Mouse (Mus musculus) ES-E14 (cell line): ENCODE data around the gene Dmkn. TPM values are rescaled to one million over a fixed set of nuclear protein-coding genes. Genes with fewer than 3 reads are reported as not detected.

ENCODE experiments used
- DNase-seq: peaks from one replicate; pipeline ENCODE4 v3.0.0-alpha.2; 2013; ENCODE audit warnings: low read depth, low spot score
- H3K27ac ChIP-seq: 2 replicates; pipeline ENCODE4 v1.5.1; 2012; ENCODE audit warnings: low read depth, mild to moderate bottlenecking, low read length, moderate library complexity, mixed read lengths; ENCODE audit not compliant: poor library complexity, insufficient read depth, severe bottlenecking
- H3K36me3 ChIP-seq: 2 replicates; pipeline ENCODE4 v1.6.1; 2012; ENCODE audit warnings: mild to moderate bottlenecking, low read length, moderate library complexity, mixed read lengths; ENCODE audit not compliant: control insufficient read depth, poor library complexity, insufficient read depth, severe bottlenecking
- H3K4me1 ChIP-seq, 2 experiments: fragments of 150-350 bp in 1 of 2; sonication (generic) in 1 of 2; 2 replicates each; pipeline ENCODE4 v1.6.1; 2012; ENCODE audit warnings: low read length in 2 of 2, mild to moderate bottlenecking in 1 of 2, mixed read lengths in 1 of 2; ENCODE audit not compliant: control insufficient read depth in 2 of 2, insufficient read depth in 2 of 2, poor library complexity in 1 of 2
- H3K4me3 ChIP-seq, 2 experiments: fragments of 150-350 bp in 1 of 2; sonication (generic) in 1 of 2; 2 replicates each; pipeline ENCODE4 v1.5.1; 2012; ENCODE audit warnings: low read length in 2 of 2, low read depth in 1 of 2, mild to moderate bottlenecking in 1 of 2, mixed read lengths in 1 of 2; ENCODE audit not compliant: insufficient read depth in 1 of 2, poor library complexity in 1 of 2, severe bottlenecking in 1 of 2
- H3K9ac ChIP-seq: 2 replicates; pipeline ENCODE4 v1.6.1; 2012; ENCODE audit warnings: low read depth, mild to moderate bottlenecking, low read length, mixed read lengths; ENCODE audit not compliant: poor library complexity, insufficient read depth, severe bottlenecking
- H3K9me3 ChIP-seq: fragments of 150-350 bp; sonication (generic); 2 replicates; pipeline ENCODE4 v1.6.1; 2012; ENCODE audit warnings: low read depth, mild to moderate bottlenecking, low read length; ENCODE audit not compliant: control insufficient read depth, insufficient read depth
- CHD2 ChIP-seq: IDR thresholded peaks from 2 replicates; pipeline ENCODE4 v1.6.1; 2014; ENCODE audit warnings: mild to moderate bottlenecking, low read depth, low read length, inconsistent platforms
- HCFC1 ChIP-seq: IDR thresholded peaks from 2 replicates; pipeline ENCODE4 v1.6.1; 2012; ENCODE audit warnings: low read length, inconsistent platforms, borderline replicate concordance; ENCODE audit not compliant: insufficient read depth
- MAFK ChIP-seq: IDR thresholded peaks from 2 replicates; pipeline ENCODE4 v1.6.1; 2014; ENCODE audit warnings: mild to moderate bottlenecking, low read depth, low read length, inconsistent platforms; ENCODE audit not compliant: insufficient read depth
- ZC3H11A ChIP-seq: IDR thresholded peaks from 2 replicates; pipeline ENCODE4 v1.6.1; 2012; ENCODE audit warnings: low read depth, mild to moderate bottlenecking, inconsistent platforms, low read length, borderline replicate concordance
- ZNF384 ChIP-seq: IDR thresholded peaks from 2 replicates; pipeline ENCODE4 v1.6.1; 2012; ENCODE audit warnings: low read depth, low read length, inconsistent platforms
- in situ Hi-C, 2 experiments: fragments of 600-800 bp; cut with MboI; formaldehyde crosslinking; loops; one replicate each; pipeline ENCODE4 v1.15.1; 2025; ENCODE audit warnings: low sequenced_read_pairs in 2 of 2, inconsistent platforms in 1 of 2; ENCODE audit not compliant: unreplicated experiment in 2 of 2
- total RNA-seq: library from RNA; depleted of rRNA; stranded (reverse); fragments of 300-350 nt; gene quantifications from 2 replicates; pipeline ENCODE4 v1.2.3, GENCODE M21; 2012

The Dmkn gene
- total RNA-seq, 1 experiment: 4.9 TPM

- H3K36me3 ChIP-seq: no peaks in the 10 kb centered on the region
- H3K9me3 ChIP-seq: no peaks in the 10 kb centered on the region
- DNase-seq: no peak
- no peak overlapping the region for H3K4me3 ChIP-seq
- TF ChIP-seq HCFC1 (no peak), CHD2 (no peak), ZC3H11A (no peak), MAFK (no peak), ZNF384 (no peak)
- H3K27ac ChIP-seq: no peak overlapping the region
- peaks cover 0 to 14% of the 10 kb centered on the region in 2 experiments; a peak in 2 of 4 replicates for H3K4me1 ChIP-seq
- H3K9ac ChIP-seq: no peak overlapping the region
- in situ Hi-C loops: no loop called here
Measured at GRCm38 (mm10) chr7:30777081-30777579, 13.6 kb downstream of the Dmkn start.

DNA sequence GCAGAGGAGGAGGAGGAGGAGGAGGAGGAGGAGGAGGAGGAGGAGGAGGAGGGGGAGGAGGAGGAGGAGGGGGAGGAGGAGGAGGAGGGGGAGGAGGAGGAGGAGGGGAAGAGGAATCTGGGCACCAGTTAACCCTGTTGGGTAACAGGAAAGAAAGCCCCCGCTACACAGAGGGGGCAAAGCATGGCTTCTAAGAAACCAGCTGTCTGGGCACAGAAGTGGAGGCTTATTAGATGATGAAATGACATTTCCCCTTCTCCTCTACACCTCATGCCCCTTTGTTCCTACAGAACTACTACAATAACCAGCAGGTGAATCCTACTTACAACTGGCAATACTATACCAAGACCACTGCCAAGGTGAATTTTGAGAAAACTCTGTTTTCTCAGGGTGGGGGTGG is 14.4 kb downstream of the Dmkn start:
- Histone ChIP-seq H3K27ac (no peak overlapping the region), H3K36me3 (no peaks in the 10 kb centered on the region), H3K9me3 (no peaks in the 10 kb centered on the region), H3K4me3 (no peak overlapping the region), H3K9ac (no peak overlapping the region), H3K4me1 (peaks cover 0 to 14% of the 10 kb centered on the region in 2 experiments; a peak in 2 of 4 replicates)
- DNase-seq: no peak
- in situ Hi-C loops: no loop called here
- TF ChIP-seq HCFC1 (no peak), ZC3H11A (no peak), MAFK (no peak), ZNF384 (no peak), CHD2 (no peak)

DNA sequence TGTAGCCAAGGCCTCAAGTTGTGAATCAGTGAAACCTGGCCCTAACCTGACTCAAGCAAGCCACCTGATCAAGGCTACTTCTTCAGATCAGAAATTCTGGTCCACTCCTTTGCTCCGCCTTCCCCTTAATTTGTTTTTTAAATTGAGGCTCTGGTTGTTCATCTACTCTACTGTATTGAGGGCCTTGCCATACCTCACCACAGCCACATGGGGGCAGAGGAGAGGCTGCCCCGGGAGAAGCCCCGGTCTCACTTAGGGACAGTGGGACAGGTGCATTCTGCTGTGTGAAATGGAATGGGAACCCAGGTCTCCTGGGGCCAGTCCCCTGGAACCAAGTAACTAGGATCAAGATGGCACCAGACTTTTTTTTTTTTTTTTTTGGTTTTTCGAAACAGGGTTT is 18.2 kb downstream of the Dmkn start:
- H3K9me3 ChIP-seq: no peaks in the 10 kb centered on the region
- in situ Hi-C loops: no loop called here
- no peak overlapping the region for H3K4me3 ChIP-seq

GRCm38 (mm10) chr7:30782658-30783057 is 19.1 kb downstream of the Dmkn start:
- in situ Hi-C loops: no loop called here

More for the DNA sequence above, 18.2 kb downstream of the Dmkn start:
- no peak for DNase-seq
- Histone ChIP-seq H3K27ac (no peak overlapping the region), H3K36me3 (no peaks in the 10 kb centered on the region), H3K9ac (no peak overlapping the region), H3K4me1 (peaks cover 0 to 21% of the 10 kb centered on the region in 2 experiments; a peak in 2 of 4 replicates)
- TF ChIP-seq HCFC1 (no peak), ZC3H11A (no peak), CHD2 (no peak), MAFK (no peak), ZNF384 (no peak)

More at GRCm38 (mm10) chr7:30782658-30783057, 19.1 kb downstream of the Dmkn start:
- H3K9ac ChIP-seq: no peak overlapping the region
- no peaks in the 10 kb centered on the region for H3K9me3 ChIP-seq
- H3K4me3 ChIP-seq: no peak overlapping the region
- no peaks in the 10 kb centered on the region for H3K36me3 ChIP-seq
- peaks cover 0 to 13% of the 10 kb centered on the region in 2 experiments; a peak in 2 of 4 replicates for H3K4me1 ChIP-seq
- H3K27ac ChIP-seq: no peak overlapping the region
- TF ChIP-seq MAFK (no peak), ZC3H11A (no peak), ZNF384 (no peak), HCFC1 (no peak), CHD2 (no peak)
- DNase-seq: no peak
